Mouse (Mus musculus): Measurements from ENCODE around the gene Gm49510. TPM values are rescaled to one million over a fixed set of nuclear protein-coding genes. Genes with fewer than 3 reads are reported as not detected.

The Gm49510 gene
- polyA plus RNA-seq, 1 experiment from 2014 or later, result 0.10 TPM

- TF ChIP-seq EP300 (IDR thresholded peaks at IDR 0.05), result no peak
- no peak for TF ChIP-seq CTCF (IDR thresholded peaks at IDR 0.05)
- Histone ChIP-seq H3K9me3 (ENCODE audit: low read length) (no peaks in the 10 kb centered on the region), H3K4me3 (ENCODE audit: low read depth, low read length) (no peak overlapping the region), H3K27me3 (replicated peaks; ENCODE audit: insufficient read depth, low read length) (no peaks in the 10 kb centered on the region), H3K9ac (replicated peaks; ENCODE audit: low read depth) (no peak overlapping the region), H3K36me3 (ENCODE audit: insufficient read depth, low read length) (peaks cover 44% of the 10 kb centered on the region), H3K27ac (ENCODE audit: low read length) (no peak overlapping the region), H3K4me2 (replicated peaks; ENCODE audit: low read depth, low read length) (no peak overlapping the region), H3K4me1 (ENCODE audit: insufficient read depth, low read depth, low read length) (no peaks in the 10 kb centered on the region)
- DNase-seq (ENCODE audit: low spot score) (no peak), ATAC-seq (no peak)
- WGBS, result 69% methylated on average over 7 of the region's 7 CpGs
These were observed 8.9 kb downstream of the Gm49510 start for GRCm38 (mm10) chr15:78908399-78908798.

GRCm38 (mm10) chr15:78908982-78909381 is 9.5 kb downstream of the Gm49510 start:
- H3K9ac ChIP-seq (replicated peaks; ENCODE audit: low read depth), result no peak overlapping the region
- no peak overlapping the region for H3K27ac ChIP-seq (ENCODE audit: low read length)
- WGBS, result 86% methylated on average over 8 of the region's 8 CpGs
- H3K9me3 ChIP-seq (ENCODE audit: low read length), result no peaks in the 10 kb centered on the region
- no peak overlapping the region for H3K4me3 ChIP-seq (ENCODE audit: low read depth, low read length)
- TF ChIP-seq CTCF (IDR thresholded peaks at IDR 0.05) (no peak), EP300 (IDR thresholded peaks at IDR 0.05) (no peak)
- peaks cover 44% of the 10 kb centered on the region for H3K36me3 ChIP-seq (ENCODE audit: insufficient read depth, low read length)
- ATAC-seq, result no peak
- no peak overlapping the region for H3K4me2 ChIP-seq (replicated peaks; ENCODE audit: low read depth, low read length)
- DNase-seq (ENCODE audit: low spot score), result no peak
- H3K4me1 ChIP-seq (ENCODE audit: insufficient read depth, low read depth, low read length), result peaks cover 2% of the 10 kb centered on the region; the same call in 1 of the 2 replicates
- no peaks in the 10 kb centered on the region for H3K27me3 ChIP-seq (replicated peaks; ENCODE audit: insufficient read depth, low read length)

- H3K9me3 ChIP-seq (ENCODE audit: low read length), result no peaks in the 10 kb centered on the region
- peaks cover 26% of the 10 kb centered on the region for H3K36me3 ChIP-seq (ENCODE audit: insufficient read depth, low read length)
- H3K9ac ChIP-seq (replicated peaks; ENCODE audit: low read depth), result no peak overlapping the region
- no peak overlapping the region for H3K4me2 ChIP-seq (replicated peaks; ENCODE audit: low read depth, low read length)
- TF ChIP-seq EP300 (IDR thresholded peaks at IDR 0.05) (no peak), CTCF (IDR thresholded peaks at IDR 0.05) (peak; percentile 69)
- no peak for ATAC-seq
- H3K27ac ChIP-seq (ENCODE audit: low read length), result no peak overlapping the region
- peak; percentile 54 for DNase-seq (ENCODE audit: low spot score)
- 0 out of 2 replicates have a peak, but pooled peaks cover 4% of the 10 kb centered on the region for H3K27me3 ChIP-seq (replicated peaks; ENCODE audit: insufficient read depth, low read length)
- no peak overlapping the region for H3K4me3 ChIP-seq (ENCODE audit: low read depth, low read length)
- WGBS, result 29% methylated on average over 9 of the region's 9 CpGs
- H3K4me1 ChIP-seq (ENCODE audit: insufficient read depth, low read depth, low read length), result peaks cover 10% of the 10 kb centered on the region; the same call in 1 of the 2 replicates
These were observed 12.6 kb downstream of the Gm49510 start for GRCm38 (mm10) chr15:78912040-78912439.

- Histone ChIP-seq H3K36me3 (ENCODE audit: insufficient read depth, low read length) (peaks cover 15% of the 10 kb centered on the region; the same call in 1 of the 2 replicates), H3K9ac (replicated peaks; ENCODE audit: low read depth) (0 out of 2 replicates have a peak within 1 kb of the TSS, but pooled peaks have one; percentile 16), H3K4me2 (replicated peaks; ENCODE audit: low read depth, low read length) (peak within 1 kb of the TSS; percentile 88), H3K9me3 (ENCODE audit: low read length) (no peaks in the 10 kb centered on the region), H3K4me1 (ENCODE audit: insufficient read depth, low read depth, low read length) (peaks cover 10% of the 10 kb centered on the region; the same call in 1 of the 2 replicates), H3K27ac (ENCODE audit: low read length) (0 out of 2 replicates have a peak within 1 kb of the TSS, but pooled peaks have one; percentile 38), H3K4me3 (ENCODE audit: low read depth, low read length) (peak within 1 kb of the TSS; percentile 41), H3K27me3 (replicated peaks; ENCODE audit: insufficient read depth, low read length) (0 out of 2 replicates have a peak, but pooled peaks cover 4% of the 10 kb centered on the region)
- peak; percentile 99 for DNase-seq (ENCODE audit: low spot score)
- no peak for TF ChIP-seq EP300 (IDR thresholded peaks at IDR 0.05)
- 0 out of 2 replicates have a peak, but pooled peaks have one; percentile 4 for TF ChIP-seq CTCF (IDR thresholded peaks at IDR 0.05)
- peak; percentile 94 for ATAC-seq
- under 1% methylated on average over 41 of the region's 51 CpGs for WGBS
These were observed 14.2 kb downstream of the Gm49510 start, which contains the start of gene Pdxp for GRCm38 (mm10) chr15:78913632-78914090. Gene Pdxp (plus strand): TSS chr15:78913919.

GRCm38 (mm10) chr15:78914091-78914822 is 14.8 kb downstream of the Gm49510 start:
- ATAC-seq (peak; percentile 69), DNase-seq (ENCODE audit: low spot score) (no peak)
- Histone ChIP-seq H3K4me3 (ENCODE audit: low read depth, low read length) (peak overlapping the region; percentile 41), H3K27me3 (replicated peaks; ENCODE audit: insufficient read depth, low read length) (0 out of 2 replicates have a peak, but pooled peaks cover 4% of the 10 kb centered on the region), H3K27ac (ENCODE audit: low read length) (0 out of 2 replicates have a peak overlapping the region, but pooled peaks have one; percentile 38), H3K9me3 (ENCODE audit: low read length) (no peaks in the 10 kb centered on the region), H3K4me1 (ENCODE audit: insufficient read depth, low read depth, low read length) (peaks cover 10% of the 10 kb centered on the region; the same call in 1 of the 2 replicates), H3K9ac (replicated peaks; ENCODE audit: low read depth) (0 out of 2 replicates have a peak overlapping the region, but pooled peaks have one; percentile 16), H3K36me3 (ENCODE audit: insufficient read depth, low read length) (peaks cover 13% of the 10 kb centered on the region; the same call in 1 of the 2 replicates), H3K4me2 (replicated peaks; ENCODE audit: low read depth, low read length) (peak overlapping the region; percentile 88)
- no peak; the same call in 1 of the 2 replicates for TF ChIP-seq CTCF (IDR thresholded peaks at IDR 0.05)
- TF ChIP-seq EP300 (IDR thresholded peaks at IDR 0.05), result no peak
- WGBS, result under 1% methylated on average over 61 of the region's 87 CpGs
